Mouse (Mus musculus): ENCODE measurements at regions not wholly inside any gene's neighbourhood (a gene's known extent, or its start where the extent isn't known, plus 50 kb on each side); places are given as distances from the start of the nearest gene placed in this dataset.
A peak's percentile ranks its signal among the peaks of the same experiment; 100 is the strongest.

DNA sequence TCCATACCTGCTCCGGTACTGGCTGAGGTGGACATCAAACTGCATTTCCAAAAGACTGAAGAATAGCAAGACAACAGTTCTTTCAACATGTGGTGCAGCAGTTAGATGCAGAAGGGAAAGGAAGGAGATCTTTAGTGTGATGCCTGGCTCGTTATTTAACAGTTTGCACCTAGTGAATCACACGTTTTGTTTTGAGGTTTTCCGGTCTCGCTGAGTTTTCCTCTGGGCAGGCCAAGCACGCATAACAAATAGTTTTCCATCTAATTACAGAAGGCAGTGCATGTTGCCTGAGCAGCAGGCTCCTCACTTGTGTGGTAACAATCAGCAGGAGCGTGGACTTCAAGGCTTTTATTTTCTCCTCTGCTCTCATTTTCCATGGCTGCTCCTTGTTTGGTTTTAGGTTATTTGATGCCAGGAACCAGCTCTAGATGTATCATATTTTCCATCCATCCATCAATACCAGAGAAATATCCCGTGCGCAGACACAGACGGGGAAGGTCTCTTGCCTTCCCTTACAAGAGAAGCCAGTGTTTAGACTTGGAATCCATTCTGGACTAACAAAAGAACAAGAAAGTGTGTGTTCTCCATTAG lies 199.6 kb upstream of the Ccdc122 start:
- WGBS, result 60% methylated on average over 10 of the region's 10 CpGs
- H3K27me3 ChIP-seq (ENCODE audit: control insufficient read depth, insufficient read depth, low read length), result no peaks in the 10 kb centered on the region
- no peak overlapping the region for H3K9ac ChIP-seq (ENCODE audit: low read length)
- H3K27ac ChIP-seq (replicated peaks), result peak overlapping the region; percentile 67
- no peaks in the 10 kb centered on the region for H3K36me3 ChIP-seq (ENCODE audit: control insufficient read depth, insufficient read depth, low read length)
- TF ChIP-seq CTCF (IDR thresholded peaks at IDR 0.05; ENCODE audit: low read depth) (no peak), EP300 (optimal IDR thresholded peaks at IDR 0.05) (no peak)
- H3K4me2 ChIP-seq (replicated peaks; ENCODE audit: low read depth), result no peak overlapping the region
- H3K4me3 ChIP-seq (ENCODE audit: low read depth, low read length), result no peak overlapping the region
- DNase-seq (ENCODE audit: low spot score), result no peak
- no peaks in the 10 kb centered on the region; the same call in 1 of the 2 replicates for H3K4me1 ChIP-seq (replicated peaks; ENCODE audit: control insufficient read depth, insufficient read depth)
- ATAC-seq (ENCODE audit: low FRiP score, low TSS enrichment), result peak; percentile 15; the same call in 1 of the 2 replicates
- H3K9me3 ChIP-seq (ENCODE audit: control insufficient read depth, low read length), result no peaks in the 10 kb centered on the region

DNA sequence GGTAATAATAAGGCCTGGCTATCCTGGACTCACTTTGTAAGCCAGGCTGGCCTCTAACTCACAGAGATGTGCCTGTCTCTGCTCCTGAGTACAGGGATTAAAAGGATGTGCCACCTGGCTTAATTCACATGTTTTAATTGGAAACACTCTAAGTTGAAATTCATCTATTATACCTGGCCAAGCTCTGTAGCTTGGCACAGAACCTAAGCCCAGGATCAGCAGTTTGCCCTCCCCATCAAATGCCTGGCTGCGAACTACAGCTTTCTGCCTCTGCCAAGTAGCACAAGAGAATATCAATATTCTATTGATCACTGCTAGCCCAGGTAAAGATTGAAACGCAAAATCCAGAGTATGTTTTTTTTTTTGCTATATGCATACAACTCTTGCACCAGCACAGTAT lies 200.3 kb upstream of the Ccdc122 start:
- no peaks in the 10 kb centered on the region for H3K36me3 ChIP-seq (ENCODE audit: control insufficient read depth, insufficient read depth, low read length)
- DNase-seq (ENCODE audit: low spot score) (no peak), ATAC-seq (ENCODE audit: low FRiP score, low TSS enrichment) (no peak)
- H3K4me3 ChIP-seq (ENCODE audit: low read depth, low read length), result no peak overlapping the region
- H3K27ac ChIP-seq (replicated peaks), result no peak overlapping the region
- H3K4me2 ChIP-seq (replicated peaks; ENCODE audit: low read depth), result no peak overlapping the region
- H3K4me1 ChIP-seq (replicated peaks; ENCODE audit: control insufficient read depth, insufficient read depth), result no peaks in the 10 kb centered on the region; the same call in 1 of the 2 replicates
- H3K9me3 ChIP-seq (ENCODE audit: control insufficient read depth, low read length), result no peaks in the 10 kb centered on the region
- TF ChIP-seq CTCF (IDR thresholded peaks at IDR 0.05; ENCODE audit: low read depth) (no peak), EP300 (optimal IDR thresholded peaks at IDR 0.05) (no peak)
- H3K27me3 ChIP-seq (ENCODE audit: control insufficient read depth, insufficient read depth, low read length), result no peaks in the 10 kb centered on the region
- no peak overlapping the region for H3K9ac ChIP-seq (ENCODE audit: low read length)
- 85% methylated on average over 2 of the region's 2 CpGs for WGBS

DNA sequence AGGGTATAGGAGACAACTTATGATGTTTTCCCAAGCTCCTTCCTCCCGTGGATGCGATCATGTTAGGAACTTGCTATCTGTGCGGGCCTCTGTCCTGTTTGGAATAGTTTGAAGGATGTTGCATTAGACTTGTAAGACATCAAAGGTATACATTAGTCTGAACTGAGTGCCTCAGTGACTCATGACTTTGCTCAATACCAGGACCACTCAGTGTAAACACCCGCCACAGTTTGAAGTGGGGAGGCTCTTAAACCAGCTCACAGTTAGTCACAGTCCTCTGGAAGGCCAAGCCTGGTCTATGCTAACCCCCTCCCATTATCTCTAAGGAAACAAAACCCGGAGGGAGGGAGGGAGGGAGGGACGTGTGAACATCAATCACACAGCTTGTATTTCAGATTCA lies 202.5 kb upstream of the Ccdc122 start:
- H3K4me1 ChIP-seq (replicated peaks; ENCODE audit: control insufficient read depth, insufficient read depth), result no peaks in the 10 kb centered on the region; the same call in 1 of the 2 replicates
- H3K27ac ChIP-seq (replicated peaks), result peak overlapping the region; percentile 49; the same call in 1 of the 2 replicates
- no peak overlapping the region for H3K9ac ChIP-seq (ENCODE audit: low read length)
- no peak for DNase-seq (ENCODE audit: low spot score)
- no peaks in the 10 kb centered on the region for H3K9me3 ChIP-seq (ENCODE audit: control insufficient read depth, low read length)
- no peak for TF ChIP-seq CTCF (IDR thresholded peaks at IDR 0.05; ENCODE audit: low read depth)
- no peak for TF ChIP-seq EP300 (optimal IDR thresholded peaks at IDR 0.05)
- no peaks in the 10 kb centered on the region for H3K36me3 ChIP-seq (ENCODE audit: control insufficient read depth, insufficient read depth, low read length)
- peak; percentile 87 for ATAC-seq (ENCODE audit: low FRiP score, low TSS enrichment)
- 30% methylated on average over 6 of the region's 6 CpGs for WGBS
- H3K4me3 ChIP-seq (ENCODE audit: low read depth, low read length), result no peak overlapping the region
- no peaks in the 10 kb centered on the region for H3K27me3 ChIP-seq (ENCODE audit: control insufficient read depth, insufficient read depth, low read length)
- no peak overlapping the region for H3K4me2 ChIP-seq (replicated peaks; ENCODE audit: low read depth)

DNA sequence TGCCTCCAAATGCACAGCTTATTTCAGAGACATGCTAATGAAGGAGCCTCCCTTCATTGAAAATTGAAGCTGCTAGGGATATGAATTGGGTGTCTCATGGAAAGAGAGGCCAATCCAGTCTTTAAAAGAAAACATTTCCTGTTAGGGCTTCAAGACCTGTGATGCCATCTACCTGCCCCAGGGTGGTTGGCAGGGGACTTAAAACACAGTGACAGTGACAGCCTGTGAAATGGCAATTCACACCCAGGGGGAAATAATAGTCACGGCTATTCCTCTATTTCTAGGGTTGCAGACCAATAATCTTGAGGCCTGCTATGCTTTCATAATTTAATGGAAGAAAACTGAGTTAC lies 207.4 kb upstream of the Ccdc122 start:
- Histone ChIP-seq H3K9ac (ENCODE audit: low read length) (no peak overlapping the region), H3K9me3 (ENCODE audit: control insufficient read depth, low read length) (no peaks in the 10 kb centered on the region), H3K4me2 (replicated peaks; ENCODE audit: low read depth) (no peak overlapping the region), H3K36me3 (ENCODE audit: control insufficient read depth, insufficient read depth, low read length) (no peaks in the 10 kb centered on the region), H3K27me3 (ENCODE audit: control insufficient read depth, insufficient read depth, low read length) (no peaks in the 10 kb centered on the region), H3K4me3 (ENCODE audit: low read depth, low read length) (no peak overlapping the region), H3K4me1 (replicated peaks; ENCODE audit: control insufficient read depth, insufficient read depth) (no peaks in the 10 kb centered on the region), H3K27ac (replicated peaks) (no peak overlapping the region)
- ATAC-seq (ENCODE audit: low FRiP score, low TSS enrichment) (no peak), DNase-seq (ENCODE audit: low spot score) (no peak)
- WGBS, result 89% methylated on average over 1 of the region's 1 CpGs
- no peak for TF ChIP-seq EP300 (optimal IDR thresholded peaks at IDR 0.05)
- TF ChIP-seq CTCF (IDR thresholded peaks at IDR 0.05; ENCODE audit: low read depth), result no peak

DNA sequence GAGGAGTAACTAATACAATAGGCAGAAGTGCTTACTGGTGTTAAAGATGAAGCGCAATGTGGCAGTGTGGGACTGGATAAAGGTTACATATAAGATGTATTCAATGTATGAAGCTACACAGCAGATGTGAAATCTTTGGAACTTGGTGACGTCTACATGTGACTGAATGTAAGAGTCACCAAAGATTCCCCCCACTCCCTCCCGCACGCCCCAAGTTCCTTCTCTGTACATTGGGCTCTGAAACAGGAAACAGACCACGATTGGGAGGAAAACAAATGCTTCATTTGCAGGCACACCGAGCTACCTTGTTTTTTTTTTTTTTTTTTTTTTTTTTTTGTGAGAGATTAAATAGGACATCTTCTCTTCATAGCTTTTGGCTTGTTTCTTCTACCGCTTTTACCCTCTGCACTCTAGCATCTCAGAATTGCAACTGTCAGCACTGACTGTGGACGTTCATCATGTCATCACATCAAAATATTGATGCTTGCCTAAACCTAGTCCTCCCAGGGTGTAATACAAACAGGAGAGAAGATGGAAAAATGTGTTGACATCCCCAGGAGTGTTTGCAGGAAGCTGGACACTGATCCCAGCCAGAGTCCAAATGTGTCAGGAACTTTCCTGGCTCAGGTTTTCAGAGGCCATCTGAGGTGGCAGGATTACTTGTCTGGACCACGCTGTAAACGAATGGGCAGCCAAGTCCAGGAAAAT lies 208.0 kb upstream of the Ccdc122 start:
- ATAC-seq (ENCODE audit: low FRiP score, low TSS enrichment) (no peak), DNase-seq (ENCODE audit: low spot score) (no peak)
- WGBS, result 70% methylated on average over 10 of the region's 10 CpGs
- Histone ChIP-seq H3K27ac (replicated peaks) (no peak overlapping the region), H3K4me3 (ENCODE audit: low read depth, low read length) (no peak overlapping the region), H3K4me1 (replicated peaks; ENCODE audit: control insufficient read depth, insufficient read depth) (no peaks in the 10 kb centered on the region), H3K9ac (ENCODE audit: low read length) (no peak overlapping the region), H3K36me3 (ENCODE audit: control insufficient read depth, insufficient read depth, low read length) (no peaks in the 10 kb centered on the region), H3K27me3 (ENCODE audit: control insufficient read depth, insufficient read depth, low read length) (no peaks in the 10 kb centered on the region), H3K9me3 (ENCODE audit: control insufficient read depth, low read length) (no peaks in the 10 kb centered on the region), H3K4me2 (replicated peaks; ENCODE audit: low read depth) (no peak overlapping the region)
- TF ChIP-seq CTCF (IDR thresholded peaks at IDR 0.05; ENCODE audit: low read depth) (no peak), EP300 (optimal IDR thresholded peaks at IDR 0.05) (no peak)

DNA sequence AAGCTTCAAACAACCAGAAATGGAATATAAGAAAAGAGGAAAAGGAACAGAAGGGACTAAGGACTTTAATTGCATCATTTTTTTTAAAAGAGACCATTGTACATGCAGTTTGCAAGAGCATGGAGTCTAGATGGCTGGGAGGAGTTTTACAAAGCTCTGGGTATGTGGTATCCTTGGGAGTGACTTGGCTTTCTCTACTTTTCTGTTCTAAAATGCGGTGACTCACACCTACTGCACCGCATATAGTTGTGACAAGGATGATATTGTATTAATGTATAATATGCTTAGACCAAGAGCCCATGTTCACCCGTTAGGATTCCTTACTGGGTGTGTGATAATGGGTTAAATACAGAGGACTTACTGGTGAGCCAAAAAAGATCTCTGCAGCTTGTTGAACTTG lies 212.5 kb upstream of the Ccdc122 start:
- ATAC-seq (ENCODE audit: low FRiP score, low TSS enrichment), result no peak
- no peaks in the 10 kb centered on the region for H3K9me3 ChIP-seq (ENCODE audit: control insufficient read depth, low read length)
- no peaks in the 10 kb centered on the region for H3K36me3 ChIP-seq (ENCODE audit: control insufficient read depth, insufficient read depth, low read length)
- TF ChIP-seq CTCF (IDR thresholded peaks at IDR 0.05; ENCODE audit: low read depth) (no peak), EP300 (optimal IDR thresholded peaks at IDR 0.05) (no peak)
- no peak overlapping the region for H3K9ac ChIP-seq (ENCODE audit: low read length)
- no peak overlapping the region for H3K27ac ChIP-seq (replicated peaks)
- peaks cover 3% of the 10 kb centered on the region; the same call in 1 of the 2 replicates for H3K4me1 ChIP-seq (replicated peaks; ENCODE audit: control insufficient read depth, insufficient read depth)
- H3K4me3 ChIP-seq (ENCODE audit: low read depth, low read length), result no peak overlapping the region
- H3K27me3 ChIP-seq (ENCODE audit: control insufficient read depth, insufficient read depth, low read length), result no peaks in the 10 kb centered on the region
- no peak for DNase-seq (ENCODE audit: low spot score)
- 75% methylated on average over 3 of the region's 3 CpGs for whole genome bisulfite sequencing
- H3K4me2 ChIP-seq (replicated peaks; ENCODE audit: low read depth), result no peak overlapping the region

All from stomach, postnatal 0 days (tissue).